Mouse (Mus musculus) cortical plate, adult 2 months (tissue): Measurements from ENCODE around the gene Cort.

Source experiments
- CTCF ChIP-seq: fragments of 200-500 bp; IDR thresholded peaks from 2 replicates; pipeline ENCODE4 v1.5.1; 2011; ENCODE audit warnings: mild to moderate bottlenecking, control low read depth, low read length; ENCODE audit not compliant: insufficient read depth; ENCODE audit errors: extremely low read depth
- POLR2A ChIP-seq: fragments of 200-500 bp; IDR thresholded peaks from 2 replicates; pipeline ENCODE4 v1.6.1; 2011; ENCODE audit warnings: mild to moderate bottlenecking, low read length, control low read depth; ENCODE audit not compliant: insufficient read depth; ENCODE audit errors: extremely low read depth

- no peak for TF ChIP-seq CTCF
- TF ChIP-seq POLR2A: no peak
Observed at GRCm38 (mm10) chr4:149149611-149150010, 23.0 kb upstream of the Cort start.
